Mouse (Mus musculus) kidney, embryonic 15.5 days (tissue): Measurements from ENCODE around the gene Kif26b. TPM values are rescaled to one million over a fixed set of nuclear protein-coding genes. Genes with fewer than 3 reads are reported as not detected.
A peak's percentile ranks its signal among the peaks of the same experiment; 100 is the strongest.

Source experiments
- ATAC-seq: fragments of 200-750 bp; cut with Nextera tagmentation; replicated peaks from 2 replicates; pipeline ENCODE4 v1.8.0; 2017; ENCODE audit warnings: moderate TSS enrichment; ENCODE audit not compliant: low FRiP score
- H3K27ac ChIP-seq: fragments of 300-500 bp; sonication (generic); 2 replicates; pipeline ENCODE4 v1.5.1; 2015; ENCODE audit warnings: mild to moderate bottlenecking, inconsistent platforms
- H3K27me3 ChIP-seq: fragments of 300-500 bp; sonication (generic); 2 replicates; pipeline ENCODE4 v1.6.1; 2015; ENCODE audit warnings: inconsistent platforms
- H3K36me3 ChIP-seq: fragments of 300-500 bp; sonication (generic); 2 replicates; pipeline ENCODE4 v1.6.1; 2015; ENCODE audit warnings: inconsistent platforms
- H3K4me1 ChIP-seq: fragments of 300-500 bp; sonication (generic); 2 replicates; pipeline ENCODE4 v1.6.1; 2015; ENCODE audit warnings: inconsistent platforms
- H3K4me2 ChIP-seq: fragments of 300-500 bp; sonication (generic); 2 replicates; pipeline ENCODE4 v1.6.1; 2015; ENCODE audit warnings: moderate library complexity, mild to moderate bottlenecking, inconsistent platforms
- H3K4me3 ChIP-seq: fragments of 300-500 bp; sonication (generic); replicated peaks from 2 replicates; pipeline ENCODE4 v1.5.1; 2015; ENCODE audit warnings: mild to moderate bottlenecking, inconsistent platforms
- H3K9ac ChIP-seq: fragments of 300-500 bp; sonication (generic); 2 replicates; pipeline ENCODE4 v1.6.1; 2015; ENCODE audit warnings: mild to moderate bottlenecking, inconsistent platforms
- H3K9me3 ChIP-seq: fragments of 300-500 bp; sonication (generic); replicated peaks from 2 replicates; pipeline ENCODE4 v1.6.1; 2016; ENCODE audit warnings: inconsistent platforms
- WGBS: fragments of 180-500 bp; shearing (Covaris S2); methylation state at CpG from one replicate; pipeline ENCODE4 v1.1.7; 2015; ENCODE audit warnings: mixed read lengths; 5-methylcytosine and 5-hydroxymethylcytosine counted together
- polyA plus RNA-seq: library from polyadenylated mRNA; unstranded; fragments of >200 nt; fragmentation: Nextera tagmentation; extraction: Ambion mirVana; gene quantifications from 2 replicates; pipeline ENCODE4 v1.2.1, GENCODE M21; 2015

Gene Kif26b
- polyA plus RNA-seq, 1 experiment from 2014 or later: 13.2 TPM

DNA sequence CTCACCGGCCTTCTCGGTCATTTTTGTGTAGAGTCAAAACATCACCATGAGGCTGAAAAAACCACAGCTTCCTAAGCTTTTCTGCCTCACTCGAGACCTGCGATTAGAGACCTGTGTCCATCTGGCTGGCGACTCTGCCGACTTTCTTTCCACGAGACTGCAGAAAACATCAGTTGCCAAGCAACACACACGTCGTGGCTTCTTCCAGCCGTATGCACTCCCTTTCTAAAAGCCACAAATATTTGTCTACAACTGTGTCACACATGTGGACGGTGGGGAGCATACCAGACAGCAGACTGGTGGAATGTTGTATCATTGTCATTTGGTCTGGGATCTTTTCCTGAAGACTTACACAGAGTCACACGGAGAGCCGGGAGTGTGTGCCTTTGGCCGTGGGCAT is 382.0 kb downstream of the Kif26b start:
- no peak overlapping the region for H3K9ac ChIP-seq
- no peaks in the 10 kb centered on the region for H3K27me3 ChIP-seq
- WGBS: 62% methylated on average over 14 of the region's 14 CpGs
- no peak for ATAC-seq
- no peak overlapping the region for H3K4me2 ChIP-seq
- H3K4me1 ChIP-seq: peaks cover 5% of the 10 kb centered on the region; the same call in 1 of the 2 replicates
- no peak overlapping the region for H3K27ac ChIP-seq
- H3K9me3 ChIP-seq: no peaks in the 10 kb centered on the region
- peaks cover 17% of the 10 kb centered on the region; the same call in 1 of the 2 replicates for H3K36me3 ChIP-seq
- H3K4me3 ChIP-seq: no peak overlapping the region

- Histone ChIP-seq H3K9me3 (no peaks in the 10 kb centered on the region), H3K36me3 (peaks cover 37% of the 10 kb centered on the region), H3K4me3 (no peak overlapping the region), H3K27me3 (no peaks in the 10 kb centered on the region), H3K4me2 (no peak overlapping the region), H3K27ac (no peak overlapping the region), H3K4me1 (peaks cover 5% of the 10 kb centered on the region; the same call in 1 of the 2 replicates), H3K9ac (no peak overlapping the region)
- ATAC-seq: no peak
- WGBS: 71% methylated on average over 6 of the region's 6 CpGs
Measured at GRCm38 (mm10) chr1:178912936-178913716, 384.2 kb downstream of the Kif26b start.

GRCm38 (mm10) chr1:178915056-178915455 is 386.1 kb downstream of the Kif26b start:
- ATAC-seq: no peak

GRCm38 (mm10) chr1:178917194-178917902 is 388.4 kb downstream of the Kif26b start:
- peak; percentile 38; the same call in 1 of the 2 replicates for ATAC-seq
- no peak overlapping the region for H3K4me2 ChIP-seq

More at GRCm38 (mm10) chr1:178915056-178915455, 386.1 kb downstream of the Kif26b start:
- Histone ChIP-seq H3K9me3 (no peaks in the 10 kb centered on the region), H3K9ac (no peak overlapping the region), H3K27ac (no peak overlapping the region), H3K27me3 (no peaks in the 10 kb centered on the region), H3K4me1 (peaks cover 5% of the 10 kb centered on the region; the same call in 1 of the 2 replicates), H3K36me3 (peaks cover 40% of the 10 kb centered on the region), H3K4me3 (no peak overlapping the region), H3K4me2 (no peak overlapping the region)
- 84% methylated on average over 12 of the region's 12 CpGs for WGBS

DNA sequence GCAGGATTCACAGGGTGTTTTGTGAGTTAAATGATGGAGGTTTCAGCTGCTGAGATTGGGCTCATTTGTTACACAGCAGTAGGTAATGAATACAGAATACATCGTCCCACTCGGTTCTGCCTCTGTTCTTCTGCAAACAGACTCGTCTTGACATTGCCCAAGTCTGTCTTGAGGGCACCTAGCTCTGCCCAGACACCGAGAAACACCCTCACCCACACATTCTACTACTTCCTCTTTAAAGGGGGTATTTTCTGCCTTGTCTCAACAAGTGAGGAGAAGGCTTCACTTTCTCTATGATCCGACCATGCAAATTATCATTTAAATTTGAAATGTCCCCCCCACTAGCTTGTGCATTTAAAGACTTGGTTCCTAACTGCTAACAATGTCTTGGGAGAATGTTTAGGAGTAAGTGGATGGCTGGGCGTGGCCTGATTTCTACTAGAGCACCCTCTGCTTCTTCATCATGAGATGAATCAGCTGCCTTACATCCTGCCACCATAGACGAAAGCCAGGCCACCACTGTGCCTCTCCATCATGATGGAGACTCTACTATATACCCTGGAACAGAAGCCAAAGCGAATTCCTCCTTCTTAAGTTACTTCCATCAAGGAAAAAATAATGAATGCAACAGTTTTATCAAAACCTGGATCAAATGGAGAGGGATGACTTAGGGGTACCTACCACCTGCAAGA is 395.7 kb downstream of the Kif26b start:
- H3K27me3 ChIP-seq: no peaks in the 10 kb centered on the region
- no peaks in the 10 kb centered on the region for H3K9me3 ChIP-seq
- H3K36me3 ChIP-seq: peaks cover 14% of the 10 kb centered on the region
- H3K4me2 ChIP-seq: no peak overlapping the region
- WGBS: 76% methylated on average over 8 of the region's 8 CpGs
- H3K4me3 ChIP-seq: no peak overlapping the region
- H3K9ac ChIP-seq: no peak overlapping the region
- H3K27ac ChIP-seq: no peak overlapping the region
- no peak for ATAC-seq
- H3K4me1 ChIP-seq: no peaks in the 10 kb centered on the region

More at GRCm38 (mm10) chr1:178917194-178917902, 388.4 kb downstream of the Kif26b start:
- Histone ChIP-seq H3K4me1 (no peaks in the 10 kb centered on the region), H3K27ac (no peak overlapping the region), H3K27me3 (no peaks in the 10 kb centered on the region), H3K4me3 (no peak overlapping the region), H3K9me3 (no peaks in the 10 kb centered on the region), H3K9ac (no peak overlapping the region), H3K36me3 (peaks cover 44% of the 10 kb centered on the region)
- 74% methylated on average over 31 of the region's 31 CpGs for WGBS

- Histone ChIP-seq H3K9ac (no peak overlapping the region), H3K27me3 (no peaks in the 10 kb centered on the region), H3K27ac (no peak overlapping the region), H3K9me3 (no peaks in the 10 kb centered on the region), H3K4me3 (no peak overlapping the region), H3K36me3 (peaks cover 27% of the 10 kb centered on the region), H3K4me1 (no peaks in the 10 kb centered on the region), H3K4me2 (no peak overlapping the region)
- ATAC-seq: no peak
- WGBS: 53% methylated on average over 4 of the region's 4 CpGs
Measured at GRCm38 (mm10) chr1:178929531-178929930, 400.6 kb downstream of the Kif26b start.

DNA sequence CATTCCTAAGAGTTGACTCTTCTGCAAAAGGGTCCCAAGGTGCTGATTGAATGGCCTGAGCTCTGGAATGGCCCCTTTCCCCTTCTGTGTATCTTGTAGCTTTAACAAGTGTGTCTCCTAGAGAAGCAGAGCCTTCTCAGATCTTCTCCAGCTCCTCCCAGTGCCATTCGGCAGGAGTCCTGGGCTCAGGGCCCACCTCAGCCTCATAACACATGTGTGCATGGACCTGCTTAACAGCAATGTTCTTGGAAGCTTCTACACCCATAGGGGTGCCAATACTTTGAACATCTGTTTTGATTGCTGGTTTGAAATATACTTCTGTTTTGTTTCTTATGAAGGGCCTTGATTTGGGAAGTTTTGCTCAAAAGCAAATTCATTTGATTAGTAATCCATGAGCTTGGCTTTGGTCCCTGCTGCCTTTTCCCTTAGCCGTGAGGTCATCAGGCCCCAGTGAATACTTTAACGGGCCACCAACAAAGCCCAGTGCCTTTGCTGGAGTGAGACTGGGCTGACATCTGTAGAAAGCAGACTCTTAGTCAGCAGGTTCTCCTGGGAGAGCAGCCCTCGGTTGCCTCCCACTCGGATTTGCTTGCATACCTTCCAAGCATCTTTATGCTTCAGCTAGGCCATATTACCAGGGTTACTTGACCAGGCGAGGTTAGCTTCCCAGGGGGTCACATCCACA is 405.2 kb downstream of the Kif26b start:
- no peaks in the 10 kb centered on the region for H3K9me3 ChIP-seq
- WGBS: 77% methylated on average over 6 of the region's 6 CpGs
- ATAC-seq: no peak
- no peak overlapping the region for H3K27ac ChIP-seq
- H3K4me1 ChIP-seq: peaks cover 8% of the 10 kb centered on the region; the same call in 1 of the 2 replicates
- no peak overlapping the region for H3K9ac ChIP-seq
- H3K4me2 ChIP-seq: no peak overlapping the region
- peaks cover 22% of the 10 kb centered on the region for H3K36me3 ChIP-seq
- H3K27me3 ChIP-seq: no peaks in the 10 kb centered on the region
- no peak overlapping the region for H3K4me3 ChIP-seq

GRCm38 (mm10) chr1:178936457-178936856 is 407.5 kb downstream of the Kif26b start:
- 0 out of 2 replicates have a peak, but pooled peaks have one; percentile 44 for ATAC-seq
- H3K4me1 ChIP-seq: peaks cover 8% of the 10 kb centered on the region; the same call in 1 of the 2 replicates
- H3K4me2 ChIP-seq: no peak overlapping the region
- H3K9me3 ChIP-seq: no peaks in the 10 kb centered on the region
- H3K36me3 ChIP-seq: peaks cover 12% of the 10 kb centered on the region
- WGBS: 39% methylated on average over 4 of the region's 4 CpGs
- H3K27ac ChIP-seq: no peak overlapping the region
- H3K4me3 ChIP-seq: no peak overlapping the region
- no peaks in the 10 kb centered on the region for H3K27me3 ChIP-seq
- no peak overlapping the region for H3K9ac ChIP-seq

GRCm38 (mm10) chr1:178936976-178937375 is 408.1 kb downstream of the Kif26b start:
- Histone ChIP-seq H3K36me3 (peaks cover 12% of the 10 kb centered on the region), H3K27me3 (no peaks in the 10 kb centered on the region), H3K4me3 (no peak overlapping the region), H3K9ac (no peak overlapping the region), H3K4me1 (peaks cover 8% of the 10 kb centered on the region; the same call in 1 of the 2 replicates), H3K27ac (no peak overlapping the region), H3K4me2 (no peak overlapping the region), H3K9me3 (no peaks in the 10 kb centered on the region)
- ATAC-seq: 0 out of 2 replicates have a peak, but pooled peaks have one; percentile 40
- WGBS: 77% methylated on average over 2 of the region's 2 CpGs

GRCm38 (mm10) chr1:178940353-178940752 is 411.4 kb downstream of the Kif26b start:
- Histone ChIP-seq H3K4me1 (peaks cover 11% of the 10 kb centered on the region), H3K4me3 (no peak overlapping the region), H3K27me3 (no peaks in the 10 kb centered on the region), H3K9ac (no peak overlapping the region), H3K36me3 (no peaks in the 10 kb centered on the region), H3K27ac (no peak overlapping the region), H3K4me2 (no peak overlapping the region), H3K9me3 (no peaks in the 10 kb centered on the region)
- WGBS: 88% methylated on average over 4 of the region's 4 CpGs
- ATAC-seq: no peak

DNA sequence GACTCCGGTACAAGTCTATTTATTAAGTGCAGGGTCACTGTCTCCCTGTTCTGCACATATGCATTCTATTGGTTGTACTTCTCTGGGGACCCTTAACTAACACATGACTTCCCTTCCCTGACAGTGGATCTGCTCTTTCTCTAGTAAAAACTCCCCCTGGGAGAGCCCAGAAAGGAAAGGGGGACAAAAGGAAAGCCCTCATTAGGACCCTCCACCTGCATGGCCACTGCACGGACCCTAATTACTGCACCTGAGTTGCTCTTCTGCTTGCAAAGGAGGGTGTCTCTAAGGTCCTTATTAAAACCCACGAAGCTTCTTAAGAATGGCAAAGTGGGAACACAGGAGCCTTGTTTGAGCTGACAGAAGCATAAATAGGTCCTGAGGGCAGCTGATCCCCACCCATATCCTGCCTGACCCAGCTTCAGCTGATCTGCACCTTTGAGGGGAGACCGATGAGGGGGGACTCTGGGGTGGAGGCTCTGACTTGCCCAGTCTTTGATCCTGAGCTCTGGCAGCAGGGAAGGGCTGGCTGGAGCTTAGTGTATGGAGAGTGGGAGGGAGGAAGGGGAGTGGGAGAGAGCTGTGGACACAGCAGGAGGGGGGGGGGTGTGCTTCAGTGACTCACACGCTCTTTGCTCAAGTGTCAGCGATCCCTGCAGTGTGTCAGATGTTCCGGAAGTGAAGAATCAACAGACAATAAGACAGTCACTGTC is 413.5 kb downstream of the Kif26b start:
- no peaks in the 10 kb centered on the region for H3K36me3 ChIP-seq
- H3K9ac ChIP-seq: no peak overlapping the region
- peaks cover 3% of the 10 kb centered on the region; the same call in 1 of the 2 replicates for H3K4me1 ChIP-seq
- no peaks in the 10 kb centered on the region for H3K9me3 ChIP-seq
- ATAC-seq: no peak
- H3K27ac ChIP-seq: no peak overlapping the region
- H3K27me3 ChIP-seq: no peaks in the 10 kb centered on the region
- WGBS: 34% methylated on average over 7 of the region's 7 CpGs
- H3K4me2 ChIP-seq: no peak overlapping the region
- no peak overlapping the region for H3K4me3 ChIP-seq
